Mouse (Mus musculus) limb, embryonic 13.5 days (tissue): Measurements from ENCODE around the gene Vps51. TPM values are rescaled to one million over a fixed set of nuclear protein-coding genes. Genes with fewer than 3 reads are reported as not detected.

Source experiments
- ATAC-seq: fragments of 200-750 bp; cut with Nextera tagmentation; 2 replicates; pipeline ENCODE4 v1.8.0; 2017; ENCODE audit warnings: low read depth, moderate number of reproducible peaks, moderate TSS enrichment; ENCODE audit not compliant: low FRiP score
- H3K27ac ChIP-seq: fragments of 300-500 bp; sonication (generic); 2 replicates; pipeline ENCODE4 v1.5.1; 2015; ENCODE audit warnings: inconsistent platforms, mild to moderate bottlenecking, moderate library complexity
- H3K27me3 ChIP-seq: fragments of 300-500 bp; sonication (generic); 2 replicates; pipeline ENCODE4 v1.6.1; 2015; ENCODE audit warnings: mild to moderate bottlenecking, inconsistent platforms
- H3K36me3 ChIP-seq: fragments of 300-500 bp; sonication (generic); 2 replicates; pipeline ENCODE4 v1.6.1; 2015; ENCODE audit warnings: inconsistent platforms, mild to moderate bottlenecking, moderate library complexity
- H3K4me1 ChIP-seq: fragments of 300-500 bp; sonication (generic); 2 replicates; pipeline ENCODE4 v1.6.1; 2015; ENCODE audit warnings: inconsistent platforms
- H3K4me2 ChIP-seq: fragments of 300-500 bp; sonication (generic); replicated peaks from 2 replicates; pipeline ENCODE4 v1.6.1; 2015; ENCODE audit warnings: inconsistent platforms, mild to moderate bottlenecking, moderate library complexity
- H3K4me3 ChIP-seq: fragments of 300-500 bp; sonication (generic); 2 replicates; pipeline ENCODE4 v1.5.1; 2015; ENCODE audit warnings: moderate library complexity, mild to moderate bottlenecking, inconsistent platforms
- H3K9ac ChIP-seq: fragments of 300-500 bp; sonication (generic); 2 replicates; pipeline ENCODE4 v1.6.1; 2015; ENCODE audit warnings: mild to moderate bottlenecking, inconsistent platforms
- H3K9me3 ChIP-seq: fragments of 300-500 bp; sonication (generic); 2 replicates; pipeline ENCODE4 v1.6.1; 2016; ENCODE audit warnings: inconsistent platforms
- WGBS: fragments of 180-500 bp; shearing (Covaris S2); methylation state at CpG from one replicate; pipeline ENCODE4 v1.1.7; 2015; 5-methylcytosine and 5-hydroxymethylcytosine counted together
- polyA plus RNA-seq: library from polyadenylated mRNA; unstranded; fragments of >200 nt; fragmentation: Nextera tagmentation; extraction: Ambion mirVana; gene quantifications from 2 replicates; pipeline ENCODE4 v1.2.1, GENCODE M21; 2015

The Vps51 gene
- polyA plus RNA-seq, 1 experiment from 2014 or later: 69.7 TPM

DNA sequence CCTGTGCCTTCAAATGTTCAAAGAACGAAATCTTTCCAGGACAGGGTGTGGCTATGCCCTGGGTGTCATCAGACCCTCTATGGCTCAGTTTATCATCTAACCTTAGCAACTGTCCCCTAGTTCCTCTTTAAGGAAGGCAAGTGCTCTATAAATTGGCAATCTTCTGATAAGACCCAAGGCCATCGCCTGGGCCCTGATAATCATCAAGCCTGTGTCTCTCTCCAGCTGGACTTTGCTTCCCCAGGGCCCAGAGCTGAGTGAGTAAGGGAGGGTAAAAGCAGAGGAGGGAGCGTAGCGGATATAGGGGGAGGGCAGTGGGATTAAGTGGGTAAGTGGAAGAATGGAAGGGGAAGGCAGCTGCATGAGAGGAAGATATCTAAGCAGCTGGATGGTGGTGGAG is 27.4 kb upstream of the Vps51 start:
- no peaks in the 10 kb centered on the region for H3K9me3 ChIP-seq
- ATAC-seq: no peak
- peaks cover 5% of the 10 kb centered on the region; the same call in 1 of the 2 replicates for H3K36me3 ChIP-seq
- no peak overlapping the region for H3K27ac ChIP-seq
- no peaks in the 10 kb centered on the region for H3K4me1 ChIP-seq
- H3K4me3 ChIP-seq: no peak overlapping the region
- H3K27me3 ChIP-seq: no peaks in the 10 kb centered on the region
- 81% methylated on average over 4 of the region's 4 CpGs for WGBS
- no peak overlapping the region for H3K9ac ChIP-seq
- H3K4me2 ChIP-seq: no peak overlapping the region

DNA sequence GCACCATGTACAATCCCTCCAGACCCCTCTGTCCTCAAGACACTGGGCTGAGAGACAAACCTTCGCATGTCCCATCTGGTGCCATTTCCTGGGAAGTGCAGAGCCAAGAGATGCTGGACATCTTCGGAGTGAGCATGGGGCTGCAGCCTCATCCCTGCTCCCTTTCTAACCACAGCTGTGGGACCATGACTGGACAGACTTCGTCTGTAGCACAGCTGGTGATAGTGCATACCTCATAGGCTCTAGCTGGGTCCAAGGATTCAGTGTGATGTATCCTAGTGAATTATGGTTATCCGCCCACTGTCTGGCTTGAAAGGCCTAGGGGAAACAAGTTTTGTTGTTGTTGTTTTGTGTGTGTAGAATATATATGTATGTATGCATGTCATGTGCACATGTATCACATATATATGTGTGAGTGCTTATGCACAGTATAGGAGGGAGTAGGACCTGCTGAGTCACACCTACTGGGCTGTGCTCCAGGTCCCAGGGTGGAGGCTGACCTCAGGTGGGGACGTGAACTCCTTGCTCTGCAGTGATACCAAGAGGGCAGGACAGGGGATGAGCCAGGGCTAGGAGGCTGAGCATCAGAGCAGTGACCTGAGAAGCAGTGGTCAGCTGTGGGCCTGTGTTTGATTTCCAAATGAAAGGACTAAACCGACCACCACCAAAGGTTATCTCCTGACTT is 25.3 kb upstream of the Vps51 start:
- H3K4me2 ChIP-seq: no peak overlapping the region
- H3K4me1 ChIP-seq: no peaks in the 10 kb centered on the region
- no peaks in the 10 kb centered on the region for H3K27me3 ChIP-seq
- no peaks in the 10 kb centered on the region for H3K9me3 ChIP-seq
- peaks cover 13% of the 10 kb centered on the region for H3K36me3 ChIP-seq
- 80% methylated on average over 6 of the region's 6 CpGs for WGBS
- no peak overlapping the region for H3K27ac ChIP-seq
- no peak overlapping the region for H3K4me3 ChIP-seq
- H3K9ac ChIP-seq: no peak overlapping the region
- ATAC-seq: no peak

DNA sequence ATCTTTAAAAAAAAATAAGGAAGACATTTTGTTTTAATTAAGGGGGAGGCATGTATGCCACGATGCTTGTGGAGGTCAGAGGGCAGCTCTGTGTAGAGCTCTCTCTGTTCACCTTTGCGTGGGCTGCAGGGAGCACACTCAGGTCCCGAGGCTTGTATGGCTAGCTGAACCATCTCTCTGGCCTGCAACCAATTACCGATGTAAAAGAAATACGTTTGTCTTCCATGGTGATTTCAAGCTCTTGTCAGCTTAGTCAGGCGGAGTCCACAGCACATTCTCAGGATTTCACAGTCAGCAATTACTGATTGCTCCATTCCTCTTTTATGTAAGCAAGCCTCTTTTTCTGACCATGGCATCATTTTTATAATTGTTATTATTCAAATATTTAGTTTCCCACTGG is 24.2 kb upstream of the Vps51 start:
- Histone ChIP-seq H3K9me3 (no peaks in the 10 kb centered on the region), H3K27me3 (no peaks in the 10 kb centered on the region), H3K4me3 (no peak overlapping the region), H3K4me2 (no peak overlapping the region), H3K4me1 (no peaks in the 10 kb centered on the region), H3K36me3 (peaks cover 13% of the 10 kb centered on the region), H3K27ac (no peak overlapping the region), H3K9ac (no peak overlapping the region)
- ATAC-seq: no peak
- WGBS: 35% methylated on average over 6 of the region's 6 CpGs

DNA sequence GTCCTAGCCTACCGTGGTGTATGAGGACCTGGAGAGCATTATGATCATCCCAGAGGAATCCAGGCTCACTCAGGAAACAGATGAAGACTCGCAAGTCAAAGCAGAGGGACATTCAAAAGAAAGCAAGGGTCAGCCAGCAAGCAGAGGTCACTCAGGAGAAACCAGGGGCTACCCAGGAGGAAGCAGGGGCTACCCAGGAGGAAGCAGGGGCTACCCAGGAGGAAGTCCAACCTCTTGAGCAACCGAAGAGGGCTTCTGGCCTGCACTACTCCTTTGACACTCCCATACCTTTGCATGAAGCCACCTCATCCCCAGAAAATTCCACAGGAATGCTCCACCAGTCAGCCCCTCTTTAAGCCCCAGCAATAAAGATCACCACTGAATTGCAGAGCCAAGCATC is 20.8 kb upstream of the Vps51 start:
- Histone ChIP-seq H3K27ac (no peak overlapping the region), H3K4me1 (no peaks in the 10 kb centered on the region), H3K9ac (no peak overlapping the region), H3K36me3 (peaks cover 39% of the 10 kb centered on the region), H3K4me3 (no peak overlapping the region), H3K27me3 (no peaks in the 10 kb centered on the region), H3K9me3 (no peaks in the 10 kb centered on the region), H3K4me2 (no peak overlapping the region)
- ATAC-seq: no peak
- WGBS: 90% methylated on average over 3 of the region's 3 CpGs

DNA sequence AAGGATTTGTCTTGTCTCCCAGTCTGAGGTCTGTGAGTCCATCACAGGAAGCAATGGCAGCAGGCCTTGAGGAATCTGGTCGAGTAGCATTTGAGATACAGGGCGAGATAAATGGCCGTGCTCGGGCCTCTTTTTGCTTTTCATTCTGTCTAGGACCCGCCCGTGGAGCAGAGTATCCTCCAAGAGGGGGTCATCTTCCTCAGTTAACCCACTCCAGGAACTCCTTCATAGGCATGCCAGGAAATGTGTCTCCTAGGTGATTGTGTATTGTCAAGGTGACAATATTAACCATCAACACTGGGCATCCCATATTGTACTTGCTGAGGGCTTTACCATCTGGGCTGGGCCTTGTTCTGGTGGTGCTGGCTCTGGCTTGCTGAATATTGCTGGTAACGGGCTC is 17.1 kb upstream of the Vps51 start, which contains the start of gene AC131692.1:
Gene AC131692.1, plus strand, starts transcription at position 301 of the 400 bp plus-strand sequence.
- Histone ChIP-seq H3K4me1 (no peaks in the 10 kb centered on the region), H3K27ac (no peak within 1 kb of the TSS), H3K36me3 (peaks cover 71% of the 10 kb centered on the region), H3K9ac (0 out of 2 replicates have a peak within 1 kb of the TSS, but pooled peaks have one; percentile 25), H3K9me3 (no peaks in the 10 kb centered on the region), H3K27me3 (no peaks in the 10 kb centered on the region), H3K4me2 (no peak within 1 kb of the TSS), H3K4me3 (no peak within 1 kb of the TSS)
- WGBS: 88% methylated on average over 7 of the region's 7 CpGs
- ATAC-seq: no peak

DNA sequence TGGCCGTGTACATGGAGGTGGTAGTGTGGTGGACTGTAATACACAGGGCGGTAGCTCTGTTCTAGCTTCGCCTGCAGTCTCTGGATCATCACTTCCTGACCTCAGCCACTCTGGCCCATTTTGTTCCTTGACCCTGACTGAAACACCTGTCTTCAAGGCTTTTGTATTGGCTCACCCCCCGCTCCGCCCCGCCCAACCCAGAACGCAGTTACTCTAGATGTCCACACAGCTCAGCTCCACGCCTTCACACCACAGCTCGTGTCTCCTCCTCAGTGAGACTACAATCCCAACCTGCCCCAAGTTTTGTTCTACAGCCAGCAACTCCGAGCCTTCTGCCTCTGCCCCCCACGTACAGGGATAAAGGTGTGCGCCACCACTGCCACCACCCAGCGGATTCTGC is 11.8 kb upstream of the Vps51 start:
- Histone ChIP-seq H3K9me3 (no peaks in the 10 kb centered on the region), H3K4me2 (no peak overlapping the region), H3K27me3 (no peaks in the 10 kb centered on the region), H3K27ac (no peak overlapping the region), H3K36me3 (peaks cover 68% of the 10 kb centered on the region), H3K4me1 (peaks cover 17% of the 10 kb centered on the region), H3K4me3 (no peak overlapping the region), H3K9ac (no peak overlapping the region)
- ATAC-seq: no peak
- 95% methylated on average over 13 of the region's 13 CpGs for WGBS

DNA sequence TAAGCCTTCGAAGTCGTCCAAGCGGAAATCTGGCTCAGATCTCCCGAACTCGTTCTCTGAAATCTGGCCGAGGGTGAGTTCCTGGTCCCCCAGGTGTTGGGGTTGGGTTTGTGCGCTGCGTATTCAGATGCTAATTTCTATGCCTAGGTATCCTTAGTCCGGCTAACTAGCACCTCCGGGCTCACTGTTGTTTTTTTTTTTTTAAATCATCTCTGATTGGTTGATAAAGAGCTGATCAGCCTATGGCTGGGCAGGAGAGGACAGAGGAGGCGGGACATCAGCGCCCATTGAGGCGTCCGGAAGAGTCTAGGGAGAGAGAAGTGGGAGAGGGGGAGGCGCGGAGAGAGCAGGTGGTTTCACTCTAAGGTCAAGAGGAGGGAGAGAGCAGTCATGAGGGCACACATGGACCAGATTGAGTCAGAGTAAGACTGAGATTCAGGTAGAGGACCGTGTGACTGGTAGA is 8.4 kb upstream of the Vps51 start:
- peaks cover 24% of the 10 kb centered on the region for H3K4me1 ChIP-seq
- peak; percentile 62 for ATAC-seq
- peak overlapping the region; percentile 68 for H3K9ac ChIP-seq
- no peaks in the 10 kb centered on the region for H3K27me3 ChIP-seq
- peak overlapping the region; percentile 74 for H3K4me3 ChIP-seq
- no peak overlapping the region; the same call in 1 of the 2 replicates for H3K27ac ChIP-seq
- under 1% methylated on average over 17 of the region's 17 CpGs for WGBS
- peak overlapping the region; percentile 86 for H3K4me2 ChIP-seq
- no peaks in the 10 kb centered on the region for H3K9me3 ChIP-seq
- peaks cover 65% of the 10 kb centered on the region for H3K36me3 ChIP-seq

DNA sequence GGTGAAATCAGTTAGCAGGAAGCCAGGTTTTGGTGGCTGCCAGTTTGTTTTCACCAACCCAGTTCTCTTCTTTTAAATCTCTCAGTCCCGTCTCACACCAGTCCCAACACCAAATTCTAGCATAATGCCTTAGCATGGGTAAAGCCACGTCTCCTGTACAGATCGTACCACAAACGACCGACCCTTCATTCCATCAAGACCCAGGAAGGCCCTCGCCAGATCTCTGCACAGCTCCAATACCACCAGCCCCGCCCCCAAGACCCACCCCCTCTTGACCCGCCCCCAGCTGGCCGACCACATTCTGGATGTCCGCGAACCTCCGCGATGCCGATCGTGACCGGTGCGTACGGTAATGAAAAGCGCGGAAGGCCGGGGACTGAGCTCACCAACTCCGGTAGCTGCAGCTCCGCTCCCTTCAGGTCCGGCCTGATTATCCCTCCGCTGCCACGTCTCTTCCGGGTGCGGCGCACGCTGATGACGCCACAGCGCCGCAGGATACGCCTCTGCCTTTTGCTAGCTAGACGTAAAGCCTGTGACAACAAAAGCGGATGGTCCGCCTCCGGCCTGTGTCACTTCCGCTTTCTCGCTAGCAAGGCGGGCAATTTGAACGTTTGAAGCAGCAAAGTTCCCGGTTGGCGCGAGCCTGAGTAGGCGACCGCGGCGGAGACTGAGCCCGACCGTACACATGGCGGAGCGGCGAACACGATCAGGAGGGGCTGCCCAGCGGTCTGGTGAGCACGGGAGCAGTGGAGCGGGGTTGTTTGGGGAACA is 7.6 kb upstream of the Vps51 start, which contains the start of the genes Zfpl1 and Cdca5:
Gene Zfpl1, minus strand, starts transcription at position 479 of the 771 bp plus-strand sequence.
Gene Cdca5, plus strand, starts transcription at position 506 of the 771 bp plus-strand sequence.
- peak within 1 kb of the TSS; percentile 89 for H3K4me2 ChIP-seq
- peaks cover 24% of the 10 kb centered on the region for H3K4me1 ChIP-seq
- H3K36me3 ChIP-seq: peaks cover 63% of the 10 kb centered on the region
- H3K9ac ChIP-seq: peak within 1 kb of the TSS; percentile 78
- H3K27me3 ChIP-seq: no peaks in the 10 kb centered on the region
- H3K4me3 ChIP-seq: peak within 1 kb of the TSS; percentile 74
- under 1% methylated on average over 58 of the region's 58 CpGs for WGBS
- peak within 1 kb of the TSS; percentile 65; the same call in 1 of the 2 replicates for H3K27ac ChIP-seq
- no peaks in the 10 kb centered on the region for H3K9me3 ChIP-seq
- ATAC-seq: peak; percentile 91

DNA sequence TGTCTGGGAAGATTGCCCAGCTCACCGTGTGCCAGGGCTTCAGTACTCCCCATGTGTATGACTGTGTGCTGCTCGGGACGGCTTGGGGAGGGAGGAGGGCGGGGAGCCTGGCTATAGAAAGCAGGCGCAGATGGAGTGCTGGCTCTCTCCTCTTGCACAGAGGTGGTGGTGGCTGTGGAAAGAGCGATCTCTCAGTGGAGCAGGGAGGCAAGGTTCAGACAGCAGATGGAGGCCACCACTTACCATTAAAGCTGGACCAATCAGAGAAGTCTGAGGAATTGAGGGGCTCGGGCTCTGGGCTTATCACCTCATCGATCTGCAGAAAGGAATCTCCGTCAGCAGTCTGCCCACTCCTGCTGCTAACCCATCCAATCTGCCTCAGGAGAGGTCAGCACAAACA is 5.1 kb upstream of the Vps51 start, which contains the start of gene Gm28374:
Gene Gm28374, minus strand, starts transcription at position 101 of the 400 bp plus-strand sequence.
- Histone ChIP-seq H3K9ac (no peak within 1 kb of the TSS), H3K4me1 (peaks cover 24% of the 10 kb centered on the region), H3K9me3 (no peaks in the 10 kb centered on the region), H3K27ac (no peak within 1 kb of the TSS), H3K27me3 (no peaks in the 10 kb centered on the region), H3K4me3 (no peak within 1 kb of the TSS), H3K4me2 (peak within 1 kb of the TSS; percentile 89; the same call in 1 of the 2 replicates), H3K36me3 (peaks cover 40% of the 10 kb centered on the region)
- 88% methylated on average over 9 of the region's 9 CpGs for WGBS
- ATAC-seq: no peak

DNA sequence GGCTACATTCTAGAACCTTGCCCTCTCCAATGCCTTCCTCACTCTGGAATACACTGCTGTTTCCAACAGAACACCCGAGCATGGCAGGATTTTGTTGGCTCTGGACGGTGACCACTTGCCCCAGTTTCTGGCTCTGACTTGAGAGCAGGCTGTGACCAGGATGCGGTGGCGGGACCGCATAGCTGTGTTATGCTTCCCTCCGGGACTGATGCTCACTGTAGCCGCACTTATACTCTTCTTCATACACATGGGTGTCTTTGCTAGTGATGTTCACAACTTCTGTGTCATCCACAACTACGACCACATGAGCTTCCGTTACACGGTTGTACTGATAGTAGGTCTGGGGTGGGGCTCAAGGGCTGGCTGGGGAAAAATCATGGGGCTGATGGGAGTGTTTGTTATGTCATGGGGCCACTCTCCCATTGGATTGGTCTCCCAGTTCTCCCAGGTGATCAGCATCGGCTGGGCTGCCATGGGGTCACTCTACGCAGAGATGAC is 3.0 kb upstream of the Vps51 start, which contains the start of gene Tmem262:
Gene Tmem262, plus strand, starts transcription at position 51 of the 498 bp plus-strand sequence.
- Histone ChIP-seq H3K36me3 (peaks cover 36% of the 10 kb centered on the region), H3K27me3 (no peaks in the 10 kb centered on the region), H3K27ac (no peak within 1 kb of the TSS), H3K4me3 (no peak within 1 kb of the TSS), H3K4me2 (no peak within 1 kb of the TSS), H3K4me1 (peaks cover 19% of the 10 kb centered on the region), H3K9ac (no peak within 1 kb of the TSS), H3K9me3 (no peaks in the 10 kb centered on the region)
- ATAC-seq: no peak
- WGBS: 93% methylated on average over 12 of the region's 12 CpGs

DNA sequence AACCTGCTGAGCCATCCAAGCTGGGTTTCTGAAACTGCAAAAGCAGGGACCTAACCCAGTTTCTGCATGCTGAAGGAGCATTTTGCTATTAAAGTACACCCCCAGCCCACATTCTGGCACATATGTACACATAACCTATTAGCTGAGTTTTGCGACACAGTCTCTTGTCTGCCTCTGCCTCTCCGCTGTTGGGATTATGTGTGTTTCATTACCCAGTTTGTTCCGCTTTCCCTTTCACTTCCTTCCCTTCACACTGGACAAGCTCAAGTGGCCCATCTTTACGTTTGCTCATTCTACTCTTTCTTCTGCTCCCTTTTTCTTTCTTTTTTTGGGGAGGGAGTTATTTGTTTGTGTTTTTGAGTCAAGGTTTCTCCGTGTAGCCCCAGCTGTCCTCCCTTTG is 3.1 kb downstream of the Vps51 start:
- no peaks in the 10 kb centered on the region for H3K9me3 ChIP-seq
- peaks cover 57% of the 10 kb centered on the region for H3K36me3 ChIP-seq
- ATAC-seq: no peak
- peaks cover 7% of the 10 kb centered on the region for H3K4me1 ChIP-seq
- H3K4me3 ChIP-seq: no peak overlapping the region
- no peak overlapping the region for H3K4me2 ChIP-seq
- WGBS: 87% methylated on average over 5 of the region's 5 CpGs
- no peak overlapping the region for H3K27ac ChIP-seq
- no peak overlapping the region for H3K9ac ChIP-seq
- no peaks in the 10 kb centered on the region for H3K27me3 ChIP-seq

DNA sequence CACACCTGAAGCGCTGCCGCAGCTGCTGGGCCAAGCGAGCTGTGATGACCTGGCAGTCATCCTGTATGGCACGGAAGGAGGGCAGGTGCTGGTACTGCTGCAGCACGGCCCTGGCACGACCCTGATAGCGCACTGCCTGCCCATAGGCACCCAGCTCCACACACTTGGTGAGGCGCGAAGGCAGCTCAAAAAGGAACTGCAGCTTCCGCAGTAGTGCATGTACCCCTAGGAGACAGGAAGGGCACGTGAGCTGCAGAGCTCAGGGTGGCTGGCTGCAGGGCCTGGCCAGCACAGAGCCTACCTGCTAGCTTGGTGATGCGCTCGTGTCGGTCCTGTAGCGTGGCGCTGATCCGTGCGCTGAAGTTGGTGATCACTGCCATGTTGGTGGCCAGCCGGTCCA is 5.8 kb downstream of the Vps51 start:
- Histone ChIP-seq H3K9me3 (no peaks in the 10 kb centered on the region), H3K4me3 (no peak overlapping the region), H3K36me3 (peaks cover 60% of the 10 kb centered on the region), H3K27me3 (no peaks in the 10 kb centered on the region), H3K4me1 (peaks cover 23% of the 10 kb centered on the region), H3K4me2 (no peak overlapping the region), H3K27ac (no peak overlapping the region), H3K9ac (no peak overlapping the region)
- 92% methylated on average over 19 of the region's 19 CpGs for WGBS
- no peak for ATAC-seq
